Mouse (Mus musculus): ENCODE data around the gene Fkbp15. TPM values are rescaled to one million over a fixed set of nuclear protein-coding genes. Genes with fewer than 3 reads are reported as not detected.
A peak's percentile ranks its signal among the peaks of the same experiment; 100 is the strongest.

Gene Fkbp15
- polyA plus RNA-seq, 1 experiment = 26.4 TPM

DNA sequence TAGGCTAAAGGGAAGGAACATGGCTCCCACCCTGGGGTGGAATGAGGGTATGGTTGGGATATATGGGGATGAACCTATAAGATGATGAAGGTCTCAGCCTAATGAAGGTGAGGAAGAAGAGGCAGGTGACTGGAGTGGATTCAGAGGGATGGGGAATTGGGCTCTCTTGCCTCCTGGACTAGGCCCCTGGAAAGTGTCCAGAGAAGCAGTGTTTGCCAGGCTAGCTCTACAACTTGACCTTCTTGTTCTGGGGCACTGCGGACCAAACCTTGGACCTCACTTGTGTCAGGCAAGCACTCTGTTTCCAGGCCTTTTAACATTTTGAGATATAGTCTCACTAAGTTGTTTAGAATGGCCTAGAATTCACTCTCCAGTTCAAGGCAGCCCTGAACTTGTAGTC lies 65.6 kb downstream of the Fkbp15 start:
- WGBS = 81% methylated on average over 1 of the region's 1 CpGs
- Histone ChIP-seq H3K4me1 (ENCODE audit: control insufficient read depth, insufficient read depth, low read length) (peaks cover 8% of the 10 kb centered on the region; the same call in 1 of the 2 replicates), H3K4me3 (replicated peaks; ENCODE audit: insufficient read depth, low read depth, low read length) (no peak overlapping the region), H3K27ac (ENCODE audit: insufficient read depth, low read length) (no peak overlapping the region), H3K27me3 (ENCODE audit: control insufficient read depth, insufficient read depth, low read length) (no peaks in the 10 kb centered on the region)
- DNase-seq = peak in 1 of 2 experiments; percentile 4
- TF ChIP-seq POLR2A (IDR thresholded peaks at IDR 0.05; ENCODE audit: borderline replicate concordance, insufficient read depth, low read length) (no peak), CTCF (IDR thresholded peaks at IDR 0.05; ENCODE audit: borderline replicate concordance, insufficient read depth, low read depth, low read length) (no peak)

DNA sequence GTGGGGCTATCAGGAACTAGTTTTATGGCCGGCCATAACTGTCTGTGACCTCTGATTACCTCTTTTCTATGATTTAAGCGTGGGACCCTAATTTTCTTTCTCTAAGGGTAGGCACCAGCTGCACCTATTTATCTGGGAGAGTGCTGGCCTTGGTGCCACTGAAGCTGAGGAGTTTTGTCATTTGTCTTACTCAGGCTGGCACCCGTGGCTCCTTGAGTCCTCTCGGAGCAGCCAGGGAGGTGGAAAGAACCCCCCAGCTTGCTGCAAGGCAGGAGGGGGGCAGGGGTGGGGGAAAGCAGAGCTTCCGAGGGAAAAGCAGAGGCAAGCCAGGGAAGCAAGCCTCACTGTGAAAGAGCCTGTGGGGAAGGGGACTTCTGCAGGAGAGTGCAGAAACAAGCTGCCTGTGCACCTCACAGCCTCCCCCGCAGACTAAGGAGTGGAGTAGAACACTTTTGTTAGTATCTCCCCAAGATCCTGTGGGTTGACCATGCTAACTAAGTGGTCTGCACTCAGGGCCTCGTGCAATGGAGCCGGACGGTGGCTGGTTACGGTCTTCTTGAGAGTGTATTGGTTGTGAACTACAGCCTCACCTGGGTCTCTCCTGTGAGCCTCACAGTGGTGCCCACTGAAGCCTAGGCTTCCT lies 67.0 kb downstream of the Fkbp15 start:
- 71% methylated on average over 10 of the region's 10 CpGs for whole genome bisulfite sequencing
- DNase-seq = peak; percentile 3 to 9

DNA sequence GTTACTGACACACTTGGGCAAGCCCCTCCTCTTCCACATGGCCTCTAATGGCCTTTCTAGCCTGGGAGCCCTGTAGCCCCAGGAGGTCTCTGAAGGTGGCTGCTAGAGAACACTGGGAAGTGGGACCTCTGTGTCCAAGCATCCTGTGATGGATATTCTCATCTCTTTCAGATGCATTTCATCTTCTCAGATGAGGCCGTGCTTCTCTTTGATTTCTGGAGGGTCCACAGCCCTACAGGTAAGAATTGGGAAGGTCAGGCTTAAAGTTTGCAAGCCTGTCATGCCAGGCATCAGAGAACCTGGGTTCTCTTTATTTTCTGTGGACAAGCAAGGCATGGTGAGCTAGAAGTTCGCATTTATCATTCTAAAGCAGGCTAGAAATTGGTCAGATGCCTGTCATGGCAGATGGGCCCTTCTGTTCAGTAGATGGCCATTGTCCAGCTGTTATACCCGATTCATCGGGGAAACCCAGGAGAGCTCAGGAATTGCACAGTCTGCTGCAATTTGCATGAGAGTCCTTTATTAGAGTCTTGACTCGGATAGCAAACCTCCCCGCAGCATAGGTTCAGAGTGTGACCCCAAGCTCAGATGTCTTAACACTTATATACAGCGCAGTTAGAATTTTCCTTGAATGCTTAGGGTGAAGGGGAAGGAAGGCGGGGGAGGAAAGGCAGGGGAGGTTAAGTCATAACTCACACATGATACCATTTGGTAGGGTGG lies 67.7 kb downstream of the Fkbp15 start:
- peaks cover 10% of the 10 kb centered on the region; the same call in 1 of the 2 replicates for H3K4me1 ChIP-seq (ENCODE audit: control insufficient read depth, insufficient read depth, low read length)
- no peaks in the 10 kb centered on the region for H3K27me3 ChIP-seq (ENCODE audit: control insufficient read depth, insufficient read depth, low read length)
- no peak overlapping the region for H3K27ac ChIP-seq (ENCODE audit: insufficient read depth, low read length)
- no peak overlapping the region for H3K4me3 ChIP-seq (replicated peaks; ENCODE audit: insufficient read depth, low read depth, low read length)
- peak; percentile 45 to 59 for DNase-seq
- no peak for TF ChIP-seq POLR2A (IDR thresholded peaks at IDR 0.05; ENCODE audit: borderline replicate concordance, insufficient read depth, low read length)
- no peak for TF ChIP-seq CTCF (IDR thresholded peaks at IDR 0.05; ENCODE audit: borderline replicate concordance, insufficient read depth, low read depth, low read length)
- WGBS = 32% methylated on average over 8 of the region's 8 CpGs

More for the DNA sequence above, 67.0 kb downstream of the Fkbp15 start:
- TF ChIP-seq POLR2A (IDR thresholded peaks at IDR 0.05; ENCODE audit: borderline replicate concordance, insufficient read depth, low read length) (no peak), CTCF (IDR thresholded peaks at IDR 0.05; ENCODE audit: borderline replicate concordance, insufficient read depth, low read depth, low read length) (no peak)
- Histone ChIP-seq H3K4me3 (replicated peaks; ENCODE audit: insufficient read depth, low read depth, low read length) (no peak overlapping the region), H3K27me3 (ENCODE audit: control insufficient read depth, insufficient read depth, low read length) (no peaks in the 10 kb centered on the region), H3K27ac (ENCODE audit: insufficient read depth, low read length) (no peak overlapping the region), H3K4me1 (ENCODE audit: control insufficient read depth, insufficient read depth, low read length) (peaks cover 8% of the 10 kb centered on the region; the same call in 1 of the 2 replicates)

DNA sequence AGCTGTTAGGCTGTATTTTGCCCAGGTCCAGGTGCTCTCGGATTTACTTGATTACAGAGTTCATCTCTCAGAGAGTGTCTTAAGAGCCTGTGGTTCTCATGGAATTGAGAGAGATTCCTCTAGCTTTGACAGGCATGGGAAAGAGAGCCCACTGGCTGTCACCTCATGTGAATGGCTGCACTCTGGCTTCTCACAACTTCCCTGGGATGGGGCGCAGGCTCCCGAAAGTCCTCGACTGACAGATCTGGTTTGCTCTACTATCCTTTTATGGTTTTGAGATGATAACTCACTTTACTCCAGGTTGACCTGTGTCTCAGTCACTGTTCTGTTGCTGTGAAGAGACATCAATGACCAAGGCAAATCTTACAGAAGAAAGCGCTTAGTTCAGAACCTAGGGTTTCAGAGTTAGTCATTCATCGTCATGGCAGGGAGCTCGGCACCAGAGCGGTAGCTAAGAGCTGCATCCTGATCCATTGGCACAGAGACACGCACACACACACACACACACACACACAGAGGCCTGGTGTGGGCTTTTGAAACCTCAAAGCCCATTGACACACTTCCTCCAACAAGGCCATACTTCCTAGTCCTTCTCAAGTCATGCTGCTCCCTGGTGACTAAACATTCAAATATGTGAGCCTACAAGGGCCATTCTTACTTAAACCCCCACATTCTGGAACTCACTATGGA lies 69.4 kb downstream of the Fkbp15 start:
- no peak overlapping the region for H3K4me3 ChIP-seq (replicated peaks; ENCODE audit: insufficient read depth, low read depth, low read length)
- peak in 1 of 2 experiments; percentile 0 for DNase-seq
- WGBS = 94% methylated on average over 9 of the region's 9 CpGs
- TF ChIP-seq CTCF (IDR thresholded peaks at IDR 0.05; ENCODE audit: borderline replicate concordance, insufficient read depth, low read depth, low read length) = no peak
- TF ChIP-seq POLR2A (IDR thresholded peaks at IDR 0.05; ENCODE audit: borderline replicate concordance, insufficient read depth, low read length) = no peak
- no peaks in the 10 kb centered on the region for H3K27me3 ChIP-seq (ENCODE audit: control insufficient read depth, insufficient read depth, low read length)
- H3K4me1 ChIP-seq (ENCODE audit: control insufficient read depth, insufficient read depth, low read length) = peaks cover 10% of the 10 kb centered on the region; the same call in 1 of the 2 replicates
- no peak overlapping the region for H3K27ac ChIP-seq (ENCODE audit: insufficient read depth, low read length)

DNA sequence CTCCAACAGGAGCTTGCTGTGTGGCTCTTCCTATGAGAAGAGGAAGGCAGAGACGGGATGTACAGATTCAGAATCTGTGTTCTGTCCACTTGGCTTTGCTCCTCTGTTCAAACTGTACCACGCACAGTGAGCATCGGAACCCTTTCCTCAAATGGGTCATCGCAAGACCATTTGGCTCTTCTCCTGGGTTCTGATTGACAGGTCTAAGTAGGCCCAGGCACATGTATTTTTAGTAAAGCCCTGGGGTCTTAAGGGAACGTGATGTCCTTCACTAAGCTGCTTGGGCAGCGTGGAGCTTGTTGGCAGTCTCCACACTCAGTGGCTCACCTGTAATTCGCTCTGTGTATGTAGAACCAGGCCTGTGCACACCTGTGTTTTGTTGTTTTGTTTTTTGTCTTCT lies 71.1 kb downstream of the Fkbp15 start:
- 57% methylated on average over 7 of the region's 7 CpGs for WGBS
- H3K4me1 ChIP-seq (ENCODE audit: control insufficient read depth, insufficient read depth, low read length) = peaks cover 10% of the 10 kb centered on the region; the same call in 1 of the 2 replicates
- TF ChIP-seq CTCF (IDR thresholded peaks at IDR 0.05; ENCODE audit: borderline replicate concordance, insufficient read depth, low read depth, low read length) (no peak), POLR2A (IDR thresholded peaks at IDR 0.05; ENCODE audit: borderline replicate concordance, insufficient read depth, low read length) (no peak)
- H3K4me3 ChIP-seq (replicated peaks; ENCODE audit: insufficient read depth, low read depth, low read length) = no peak overlapping the region
- no peaks in the 10 kb centered on the region for H3K27me3 ChIP-seq (ENCODE audit: control insufficient read depth, insufficient read depth, low read length)
- peak in 1 of 2 experiments; percentile 37 for DNase-seq
- no peak overlapping the region for H3K27ac ChIP-seq (ENCODE audit: insufficient read depth, low read length)

DNA sequence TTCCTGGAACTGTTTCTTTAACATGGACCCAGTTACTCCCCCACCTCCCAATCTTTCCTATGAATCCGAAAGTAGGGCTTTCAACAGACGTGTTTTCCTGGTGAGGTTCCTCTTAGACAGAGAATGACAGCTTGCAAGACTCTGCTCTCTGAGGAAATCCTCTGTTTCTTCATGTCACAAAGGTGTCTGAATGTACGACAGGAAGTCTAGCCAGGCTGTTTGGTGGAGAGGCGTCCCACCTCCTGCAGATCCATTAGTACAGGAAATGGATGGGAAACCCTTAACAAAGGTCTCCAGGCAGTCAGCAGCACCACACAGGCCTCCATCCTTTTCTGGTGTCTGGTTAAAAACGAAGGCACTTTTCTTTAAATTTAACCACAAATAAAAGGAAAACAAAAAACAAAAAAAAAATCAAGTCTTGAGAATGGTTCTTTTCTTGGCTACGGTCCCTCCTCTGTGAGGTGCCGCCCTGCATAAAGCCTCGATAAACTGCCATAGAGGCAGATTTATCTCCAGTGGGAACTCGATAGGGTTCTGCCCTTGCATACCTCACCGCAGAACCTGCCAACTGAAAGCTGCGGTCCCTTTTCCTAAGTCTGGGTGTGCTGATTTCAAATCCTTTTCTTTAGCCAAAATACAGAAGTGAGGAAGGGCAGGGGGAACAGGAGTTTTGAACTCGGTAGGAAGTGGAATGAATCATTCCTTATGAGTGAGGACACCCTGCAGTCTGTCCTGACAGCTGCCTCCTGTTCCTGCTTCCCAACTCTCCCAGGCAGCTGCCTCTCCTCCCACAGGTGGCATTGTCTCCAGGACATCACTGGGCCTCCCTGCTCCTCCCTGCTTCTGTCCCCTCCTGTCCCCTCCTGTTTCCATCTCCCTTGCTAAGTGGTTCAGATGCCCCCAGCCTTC lies 73.1 kb downstream of the Fkbp15 start:
- peaks cover 6% of the 10 kb centered on the region; the same call in 1 of the 2 replicates for H3K4me1 ChIP-seq (ENCODE audit: control insufficient read depth, insufficient read depth, low read length)
- WGBS = 7% methylated on average over 12 of the region's 12 CpGs
- peak overlapping the region; percentile 89 for H3K4me3 ChIP-seq (replicated peaks; ENCODE audit: insufficient read depth, low read depth, low read length)
- DNase-seq = peak in 1 of 2 experiments; percentile 31
- H3K27me3 ChIP-seq (ENCODE audit: control insufficient read depth, insufficient read depth, low read length) = no peaks in the 10 kb centered on the region
- no peak overlapping the region for H3K27ac ChIP-seq (ENCODE audit: insufficient read depth, low read length)
- TF ChIP-seq POLR2A (IDR thresholded peaks at IDR 0.05; ENCODE audit: borderline replicate concordance, insufficient read depth, low read length) = no peak
- TF ChIP-seq CTCF (IDR thresholded peaks at IDR 0.05; ENCODE audit: borderline replicate concordance, insufficient read depth, low read depth, low read length) = no peak
